Mouse (Mus musculus) stomach, embryonic 14.5 days (tissue): ENCODE measurements around the gene Ipcef1. TPM values are rescaled to one million over a fixed set of nuclear protein-coding genes. Genes with fewer than 3 reads are reported as not detected.
"Not testable (repeated sequence)": the region's sequence is repeated elsewhere in the genome, so short reads cannot be mapped to it uniquely, and the experiment has no call there.

Experiments used
- ATAC-seq: fragments of 200-750 bp; cut with Nextera tagmentation; 2 replicates; pipeline ENCODE4 v1.8.0; 2017; ENCODE audit warnings: low read depth, moderate TSS enrichment; ENCODE audit not compliant: insufficient number of reproducible peaks, insufficient read depth, low FRiP score
- H3K27ac ChIP-seq: fragments of 300-500 bp; sonication (generic); 2 replicates; pipeline ENCODE4 v1.5.1; 2014; ENCODE audit warnings: mild to moderate bottlenecking, low read length, moderate library complexity, mixed read lengths
- H3K27me3 ChIP-seq: fragments of 300-500 bp; sonication (generic); 2 replicates; pipeline ENCODE4 v1.6.1; 2014; ENCODE audit warnings: low read length, control low read depth, mixed read lengths; ENCODE audit not compliant: control insufficient read depth, insufficient read depth
- H3K36me3 ChIP-seq: fragments of 300-500 bp; sonication (generic); 2 replicates; pipeline ENCODE4 v1.6.1; 2014; ENCODE audit warnings: mild to moderate bottlenecking, control low read depth, low read length, moderate library complexity, mixed read lengths; ENCODE audit not compliant: control insufficient read depth, insufficient read depth
- H3K4me1 ChIP-seq: fragments of 300-500 bp; sonication (generic); 2 replicates; pipeline ENCODE4 v1.6.1; 2014; ENCODE audit warnings: low read length, control low read depth, mixed read lengths; ENCODE audit not compliant: control insufficient read depth, insufficient read depth
- H3K4me2 ChIP-seq: fragments of 300-500 bp; sonication (generic); replicated peaks from 2 replicates; pipeline ENCODE4 v1.6.1; 2014; ENCODE audit warnings: low read depth, low read length, control low read depth
- H3K4me3 ChIP-seq: fragments of 300-500 bp; sonication (generic); 2 replicates; pipeline ENCODE4 v1.5.1; 2014; ENCODE audit warnings: low read depth, low read length, control low read depth
- H3K9ac ChIP-seq: fragments of 300-500 bp; sonication (generic); replicated peaks from 2 replicates; pipeline ENCODE4 v1.6.1; 2014; ENCODE audit warnings: low read depth, mild to moderate bottlenecking, control low read depth, low read length, moderate library complexity, mixed read lengths
- H3K9me3 ChIP-seq: fragments of 300-500 bp; sonication (generic); 2 replicates; pipeline ENCODE4 v1.6.1; 2016; ENCODE audit warnings: low read depth, low read length, control low read depth; ENCODE audit not compliant: control insufficient read depth
- WGBS: fragments of 180-500 bp; shearing (Covaris S2); extraction: QIAGEN DNeasy Blood & Tissue Kit; methylation state at CpG from one replicate; pipeline ENCODE4 v1.1.7; 2014; 5-methylcytosine and 5-hydroxymethylcytosine counted together
- polyA plus RNA-seq: library from polyadenylated mRNA; unstranded; fragments of >200 nt; fragmentation: Nextera tagmentation; extraction: Ambion mirVana; gene quantifications from 2 replicates; pipeline ENCODE4 v1.2.1, GENCODE M21; 2014

Gene Ipcef1
- polyA plus RNA-seq, 1 experiment from 2014 or later: 1.0 TPM

DNA sequence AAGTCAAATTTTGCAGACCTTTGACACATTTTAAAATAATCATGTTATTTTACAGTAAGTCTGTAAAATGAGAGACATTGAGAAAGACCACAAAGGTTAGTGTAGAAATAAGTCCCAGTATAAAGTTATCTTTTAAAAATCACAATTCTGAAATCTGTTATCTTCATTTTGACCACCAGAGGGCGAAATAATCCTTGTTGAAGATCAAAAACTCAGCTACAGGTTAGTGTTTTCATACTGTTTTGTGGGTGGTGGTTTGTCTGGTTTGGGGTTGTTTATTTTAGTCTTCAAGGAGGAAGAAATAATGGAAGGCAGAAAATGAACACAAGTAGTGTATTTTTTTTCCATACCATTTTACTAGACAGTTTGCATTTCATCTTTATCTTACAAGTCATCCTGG lies 166.8 kb downstream of the Ipcef1 start:
- Histone ChIP-seq H3K9me3 (no peaks in the 10 kb centered on the region), H3K4me2 (no peak overlapping the region), H3K27ac (no peak overlapping the region), H3K9ac (no peak overlapping the region), H3K4me1 (no peaks in the 10 kb centered on the region), H3K36me3 (no peaks in the 10 kb centered on the region), H3K4me3 (no peak overlapping the region), H3K27me3 (no peaks in the 10 kb centered on the region)
- WGBS: 0% methylated on average over 1 of the region's 1 CpGs
- no peak for ATAC-seq

DNA sequence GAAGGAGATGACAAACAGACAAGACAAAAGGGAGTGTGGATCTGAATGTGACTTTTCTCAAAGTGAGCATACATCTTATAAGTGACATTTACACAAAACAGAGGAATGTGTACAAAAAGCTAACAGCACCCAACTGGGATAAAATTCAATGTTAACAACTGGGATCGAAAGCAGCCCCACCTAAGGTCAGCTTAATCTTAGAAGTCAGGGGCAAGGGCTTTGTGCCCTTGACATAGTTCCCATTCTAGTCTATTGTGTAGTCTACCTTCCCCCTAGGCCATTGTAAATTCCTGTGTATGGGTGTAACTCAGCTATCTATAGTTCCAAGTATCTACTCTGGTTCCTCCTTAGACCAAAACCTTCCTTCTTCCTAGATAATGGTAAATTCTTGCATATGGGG lies 170.2 kb downstream of the Ipcef1 start:
- H3K36me3 ChIP-seq, ATAC-seq, H3K9me3 ChIP-seq, H3K27ac ChIP-seq, H3K4me3 ChIP-seq, H3K9ac ChIP-seq, H3K4me1 ChIP-seq, H3K27me3 ChIP-seq, H3K4me2 ChIP-seq: not testable (repeated sequence)
- WGBS: 100% methylated on average over 1 of the region's 1 CpGs

DNA sequence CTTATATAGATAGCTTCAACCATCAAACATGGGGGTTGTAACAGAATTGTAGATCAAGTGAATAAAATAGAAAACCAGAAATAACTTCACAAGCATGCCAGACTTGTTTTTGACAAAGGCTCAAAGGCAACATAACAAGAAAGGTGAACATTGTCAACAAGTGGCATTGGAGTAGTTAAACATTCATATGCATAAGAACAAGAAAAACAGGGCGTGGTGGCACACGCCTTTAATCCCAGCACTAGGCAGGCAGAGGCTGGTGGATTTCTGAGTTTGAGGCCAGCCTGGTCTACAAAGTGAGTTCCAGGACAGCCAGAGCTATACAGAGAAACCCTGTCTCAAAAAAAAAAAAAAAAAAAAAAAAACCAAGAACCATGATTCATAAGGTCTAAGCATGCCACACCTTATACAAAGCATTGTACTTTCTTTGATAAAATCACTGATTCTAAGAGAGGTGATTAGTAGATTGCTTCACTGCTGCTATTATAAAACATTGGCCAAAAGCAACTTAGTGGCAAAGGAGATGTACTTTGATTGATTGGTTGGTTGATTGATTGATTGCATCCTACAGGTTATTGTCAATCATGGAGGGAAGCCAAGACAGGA lies 173.9 kb downstream of the Ipcef1 start:
- Histone ChIP-seq H3K4me1 (no peaks in the 10 kb centered on the region), H3K9ac (no peak overlapping the region), H3K4me3 (no peak overlapping the region), H3K27ac (no peak overlapping the region), H3K4me2 (no peak overlapping the region), H3K27me3 (no peaks in the 10 kb centered on the region), H3K9me3 (no peaks in the 10 kb centered on the region), H3K36me3 (no peaks in the 10 kb centered on the region)
- ATAC-seq: no peak
- 85% methylated on average over 2 of the region's 2 CpGs for WGBS

DNA sequence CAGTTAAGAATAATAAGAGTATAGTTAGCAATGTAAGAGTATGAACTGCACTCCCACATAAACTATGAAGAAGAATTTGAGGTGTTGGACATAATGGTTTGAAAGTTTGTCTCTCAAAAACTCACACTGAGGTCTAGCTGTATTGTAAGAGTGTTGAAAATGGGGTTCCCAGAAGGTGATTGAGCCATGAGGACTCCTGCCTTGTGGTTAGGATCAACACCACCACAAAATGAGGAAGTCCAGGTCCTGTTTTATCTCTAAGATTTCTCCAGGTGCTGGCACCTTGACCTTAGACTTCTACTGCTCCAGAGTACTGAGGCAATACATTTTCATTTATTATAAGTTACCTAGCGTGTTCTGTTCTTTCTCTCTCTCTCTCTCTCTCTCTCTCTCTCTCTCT lies 178.4 kb downstream of the Ipcef1 start:
- H3K4me3 ChIP-seq: no peak overlapping the region

DNA sequence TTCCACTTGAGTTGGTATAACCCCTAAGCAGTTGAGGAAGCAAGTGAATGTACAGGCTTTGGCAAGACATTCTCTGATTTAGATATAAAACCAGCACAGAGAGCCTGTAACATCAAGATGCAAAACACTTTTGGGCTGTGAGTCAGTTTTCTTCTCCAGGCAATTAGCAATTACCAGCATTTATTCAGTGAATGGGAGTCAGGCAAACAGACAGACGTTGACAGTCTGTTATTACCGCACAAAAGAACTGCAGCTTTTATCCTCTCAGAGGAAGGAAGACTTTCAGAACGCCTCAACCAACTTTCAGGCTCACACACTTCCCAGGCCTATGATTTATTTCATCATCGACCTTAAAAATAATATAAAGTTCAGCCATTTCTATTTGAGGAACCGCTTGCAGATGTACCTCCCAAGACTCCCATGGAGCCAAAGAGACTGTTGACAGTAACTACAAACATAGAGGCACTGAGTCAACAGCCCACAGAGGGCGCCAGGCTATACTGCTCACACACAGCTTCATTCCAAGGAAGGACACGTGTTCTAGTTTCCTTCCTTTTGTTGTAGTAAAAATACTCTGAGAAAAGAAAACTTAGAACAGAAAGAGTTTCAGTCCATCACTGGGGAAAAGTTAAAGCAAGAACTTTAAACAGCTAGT lies 180.7 kb downstream of the Ipcef1 start:
- no peak overlapping the region for H3K9ac ChIP-seq
- WGBS: 78% methylated on average over 7 of the region's 7 CpGs

More for the DNA sequence above, 178.4 kb downstream of the Ipcef1 start:
- Histone ChIP-seq H3K27ac (no peak overlapping the region), H3K27me3 (no peaks in the 10 kb centered on the region), H3K9me3 (peaks cover 5% of the 10 kb centered on the region), H3K4me2 (no peak overlapping the region), H3K9ac (no peak overlapping the region), H3K36me3 (no peaks in the 10 kb centered on the region), H3K4me1 (no peaks in the 10 kb centered on the region)
- no peak for ATAC-seq
- WGBS: 100% methylated on average over 1 of the region's 1 CpGs

DNA sequence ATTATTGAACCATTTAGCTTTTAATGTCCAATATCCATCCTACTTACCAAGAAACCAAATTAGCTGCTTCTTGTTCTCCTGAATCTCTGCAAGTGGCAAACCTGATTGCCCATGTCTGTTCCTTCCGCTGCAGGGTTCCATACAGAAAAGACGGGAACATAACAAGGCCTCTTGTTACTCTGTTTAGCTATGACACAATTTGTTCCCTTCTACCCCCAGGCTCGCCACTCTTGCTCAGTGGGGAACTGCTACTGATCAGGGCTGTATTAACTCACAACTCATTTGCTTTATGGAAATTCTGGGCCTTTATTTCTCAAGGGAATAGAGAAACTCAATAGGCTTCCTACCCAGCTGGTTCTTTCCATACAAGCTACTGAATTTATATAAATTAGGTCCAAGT lies 196.5 kb downstream of the Ipcef1 start:
- H3K27me3 ChIP-seq: no peaks in the 10 kb centered on the region
- no peaks in the 10 kb centered on the region for H3K4me1 ChIP-seq
- WGBS: 85% methylated on average over 3 of the region's 3 CpGs
- no peak overlapping the region for H3K4me2 ChIP-seq
- H3K9me3 ChIP-seq: no peaks in the 10 kb centered on the region
- H3K4me3 ChIP-seq: no peak overlapping the region
- H3K27ac ChIP-seq: no peak overlapping the region
- H3K36me3 ChIP-seq: no peaks in the 10 kb centered on the region
- ATAC-seq: no peak
- no peak overlapping the region for H3K9ac ChIP-seq

More for the DNA sequence above, 180.7 kb downstream of the Ipcef1 start:
- H3K36me3 ChIP-seq: no peaks in the 10 kb centered on the region
- no peak overlapping the region for H3K4me2 ChIP-seq
- no peaks in the 10 kb centered on the region for H3K27me3 ChIP-seq
- ATAC-seq: no peak
- H3K4me3 ChIP-seq: no peak overlapping the region
- H3K4me1 ChIP-seq: no peaks in the 10 kb centered on the region
- no peak overlapping the region for H3K27ac ChIP-seq
- H3K9me3 ChIP-seq: peaks cover 6% of the 10 kb centered on the region

DNA sequence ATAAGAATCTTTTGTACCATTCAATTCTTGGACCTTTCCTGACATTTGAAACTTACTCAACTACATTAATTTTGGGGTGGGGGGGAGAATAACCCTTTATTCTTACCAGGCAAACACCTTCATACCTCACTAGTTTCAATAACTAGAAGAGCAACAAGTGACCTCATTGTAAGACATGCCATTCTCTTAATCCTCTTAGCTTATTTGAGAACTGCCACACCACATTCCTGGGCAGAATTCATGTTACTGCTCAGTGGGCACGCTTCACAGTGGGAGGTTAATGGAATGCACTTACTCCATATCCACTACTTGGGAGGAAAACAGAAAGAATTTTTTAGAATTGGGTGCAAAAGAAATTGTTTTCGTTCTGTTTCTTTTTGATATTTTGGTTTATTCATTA lies 203.4 kb downstream of the Ipcef1 start:
- Histone ChIP-seq H3K9ac (no peak overlapping the region), H3K27me3 (no peaks in the 10 kb centered on the region), H3K4me2 (no peak overlapping the region), H3K4me1 (no peaks in the 10 kb centered on the region), H3K36me3 (no peaks in the 10 kb centered on the region), H3K4me3 (no peak overlapping the region), H3K9me3 (no peaks in the 10 kb centered on the region), H3K27ac (no peak overlapping the region)
- no peak for ATAC-seq
- 63% methylated on average over 2 of the region's 2 CpGs for WGBS

DNA sequence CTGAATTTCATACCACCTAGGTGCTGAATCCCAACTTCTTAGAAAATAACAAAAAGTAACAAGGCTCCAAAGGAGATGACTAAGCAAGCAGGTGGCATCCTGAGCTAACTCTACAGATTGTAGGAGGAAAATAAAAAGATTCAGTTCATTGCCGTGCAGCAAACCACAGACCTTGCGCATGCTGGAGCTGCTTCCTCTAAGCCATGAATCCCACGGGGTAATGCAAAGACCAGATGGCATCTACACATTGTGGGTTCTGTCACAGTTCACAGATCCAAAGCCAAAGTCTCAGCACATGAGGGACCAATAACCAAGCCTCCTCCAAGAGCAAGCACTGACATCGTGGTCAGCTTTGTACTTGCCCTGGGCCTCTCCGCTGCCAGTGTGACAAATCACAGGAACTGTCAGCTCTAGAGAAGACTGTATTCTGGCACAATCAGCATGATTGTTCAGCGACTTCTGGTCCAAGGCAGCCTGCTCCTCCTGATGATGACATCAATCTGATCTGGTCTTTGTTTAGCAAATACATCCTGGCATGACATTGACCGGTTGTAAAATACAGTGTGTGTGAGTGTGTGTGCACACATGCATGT lies 204.0 kb downstream of the Ipcef1 start:
- Histone ChIP-seq H3K9me3 (no peaks in the 10 kb centered on the region), H3K9ac (no peak overlapping the region), H3K4me3 (no peak overlapping the region), H3K4me2 (no peak overlapping the region), H3K4me1 (no peaks in the 10 kb centered on the region), H3K27me3 (no peaks in the 10 kb centered on the region), H3K36me3 (no peaks in the 10 kb centered on the region), H3K27ac (no peak overlapping the region)
- peak; percentile 49; the same call in 1 of the 2 replicates for ATAC-seq
- 66% methylated on average over 7 of the region's 7 CpGs for WGBS
